Mouse (Mus musculus) thymus, postnatal 0 days (tissue): ENCODE results near the gene Nalcn. TPM values are rescaled to one million over a fixed set of nuclear protein-coding genes. Genes with fewer than 3 reads are reported as not detected.

ENCODE experiments used
- DNase-seq: peaks from one replicate; pipeline ENCODE4 v3.0.0-alpha.2; 2015; ENCODE audit warnings: low spot score
- polyA plus RNA-seq: library from polyadenylated mRNA; unstranded; fragments of >200 nt; fragmentation: Nextera tagmentation; extraction: Ambion mirVana; gene quantifications from 2 replicates; pipeline ENCODE4 v1.2.1, GENCODE M21; 2015

The Nalcn gene
- polyA plus RNA-seq, 1 experiment from 2014 or later, result 0.12 TPM

DNA sequence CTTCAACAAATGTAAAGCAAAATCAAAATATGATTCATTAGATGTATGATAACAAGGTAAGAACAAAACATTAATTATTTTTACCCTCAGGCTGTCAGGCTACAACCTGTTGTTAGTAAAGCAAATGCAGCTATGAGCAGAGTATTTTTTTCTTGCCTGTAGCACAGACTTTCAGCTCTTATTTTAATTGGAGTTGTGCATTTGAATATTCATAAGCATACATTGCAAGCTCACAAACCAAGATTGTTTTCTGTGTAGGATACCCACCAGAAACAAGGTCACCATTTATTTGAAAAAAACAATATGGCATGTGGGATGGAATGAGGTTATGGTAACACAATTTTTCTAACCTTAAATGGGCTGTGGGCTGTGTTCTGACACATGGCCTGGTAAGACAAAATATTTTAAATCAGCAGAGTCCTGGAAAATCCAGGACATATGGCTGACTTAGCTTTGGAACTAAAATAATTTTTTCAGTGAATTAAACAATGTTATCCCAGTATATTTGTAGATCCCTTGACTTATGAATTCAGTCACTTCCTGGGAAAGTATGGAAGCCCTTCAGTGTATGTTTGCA lies 394.2 kb downstream of the Nalcn start:
- no peak for DNase-seq

Other genes starting within 250 kb of the Nalcn start
- 1.2 and 1.7 TPM in 2 replicates for gene Itgbl1, start 32.8 kb upstream of the Nalcn start, polyA plus RNA-seq